35 mouse cellular contexts compared by ENCODE assay signal in genomic region chr11:58782480-58783089, GRCm38 (mm10). TPM values are rescaled to one million over a fixed set of nuclear protein-coding genes. Genes with fewer than 3 reads are reported as not detected.
DNase-seq lines count a peak whose midpoint lies in the region; ATAC-seq lines count a peak whose summit lies in the region.
"Had no signal": no experiment of that assay in that cellular context is flagged by ENCODE, and none has a peak within 500 bp of the region (broad histone marks: within the 10 kb centered on the region; RNA-seq: fewer than 3 reads in every experiment).

Gene Olfr314, plus strand, starts transcription at chr11:58782952.

- H3K27me3 ChIP-seq in intestine, embryonic 14.5 days (replicated peaks; ENCODE audit: control insufficient read depth, insufficient read depth, low read length): no peaks in the 10 kb centered on the region
- H3K27me3 ChIP-seq in intestine, embryonic 16.5 days (replicated peaks; ENCODE audit: control insufficient read depth, insufficient read depth, low read length): no peaks in the 10 kb centered on the region
- H3K27me3 ChIP-seq: CH12.LX; embryonic facial prominence, embryonic 12.5 days; embryonic facial prominence, embryonic 15.5 days; heart, embryonic 15.5 days; hindbrain, embryonic 12.5 days; hindbrain, embryonic 15.5 days; intestine, embryonic 15.5 days had no signal

- no peak within 1 kb of the TSS for H3K27ac ChIP-seq in intestine, embryonic 14.5 days (ENCODE audit: low read depth)
- H3K27ac ChIP-seq in intestine, embryonic 16.5 days (ENCODE audit: low read length): no peak within 1 kb of the TSS
- H3K27ac ChIP-seq: embryonic facial prominence, embryonic 12.5 days; embryonic facial prominence, embryonic 15.5 days; gastrocnemius, adult 2 months; heart, embryonic 10.5 days; heart, embryonic 15.5 days; hindbrain, embryonic 12.5 days; hindbrain, embryonic 15.5 days; intestine, embryonic 15.5 days had no signal

- WGBS in intestine, embryonic 14.5 days: 70% methylated on average over 6 of the region's 6 CpGs
- 71% methylated on average over 6 of the region's 6 CpGs for WGBS in intestine, embryonic 16.5 days

- H3K4me1 ChIP-seq in intestine, embryonic 14.5 days (replicated peaks; ENCODE audit: control insufficient read depth, insufficient read depth, low read length): no peaks in the 10 kb centered on the region
- H3K4me1 ChIP-seq in intestine, embryonic 16.5 days (ENCODE audit: control insufficient read depth, insufficient read depth, low read length): no peaks in the 10 kb centered on the region
- H3K4me1 ChIP-seq: embryonic facial prominence, embryonic 12.5 days; embryonic facial prominence, embryonic 15.5 days; heart, embryonic 10.5 days; hindbrain, embryonic 12.5 days; hindbrain, embryonic 15.5 days; intestine, embryonic 15.5 days had no signal

- intact Hi-C loops in heart, postnatal 25 days (cut with DNase I): no loop called here

- H3K9me3 ChIP-seq in intestine, embryonic 14.5 days (ENCODE audit: control insufficient read depth, low read length): no peaks in the 10 kb centered on the region
- no peaks in the 10 kb centered on the region for H3K9me3 ChIP-seq in intestine, embryonic 16.5 days (ENCODE audit: control insufficient read depth, low read length)
- H3K9me3 ChIP-seq: embryonic facial prominence, embryonic 12.5 days; embryonic facial prominence, embryonic 15.5 days; G1E; heart, embryonic 10.5 days; heart, embryonic 15.5 days; hindbrain, embryonic 12.5 days; hindbrain, embryonic 15.5 days; intestine, embryonic 15.5 days had no signal

- peak; percentile 85 for DNase-seq in heart, adult 11 months
- DNase-seq in heart, postnatal 25 days (ENCODE audit: low spot score): no peak
- DNase-seq in intestine, embryonic 14.5 days (ENCODE audit: low spot score): peak; percentile 13
- peak; percentile 16 for DNase-seq in 416B (ENCODE audit: low read depth)
- peak; percentile 8 for DNase-seq in adipocyte (ENCODE audit: low spot score)
- no peak for DNase-seq in kidney, adult 8-10 months
- DNase-seq: adrenal gland, adult 2 months; adrenal gland, postnatal 14 days; B cell, adult 2 months; cerebellum, adult 11 months; cerebellum, adult 2 months; cerebellum, adult 9-11 months; cerebellum, postnatal 25 days; forebrain, postnatal 0 days; gastrocnemius, adult 2 months; gastrocnemius, postnatal 14 days; heart, adult 18-20 months; heart, postnatal 10 days had no signal

- no peak for ATAC-seq in intestine, embryonic 14.5 days (replicated peaks; ENCODE audit: low FRiP score, low TSS enrichment, low read depth)
- ATAC-seq in intestine, embryonic 16.5 days: no peak
- ATAC-seq: forebrain, embryonic 14.5 days; forebrain, postnatal 0 days; intestine, embryonic 15.5 days had no signal

- H3K4me2 ChIP-seq in intestine, embryonic 14.5 days (ENCODE audit: low read length): no peak within 1 kb of the TSS
- no peak within 1 kb of the TSS for H3K4me2 ChIP-seq in intestine, embryonic 16.5 days (ENCODE audit: low read depth, low read length)
- H3K4me2 ChIP-seq: embryonic facial prominence, embryonic 12.5 days; embryonic facial prominence, embryonic 15.5 days; heart, embryonic 15.5 days; hindbrain, embryonic 12.5 days; hindbrain, embryonic 15.5 days; intestine, embryonic 15.5 days had no signal

- no peak within 1 kb of the TSS for H3K4me3 ChIP-seq in intestine, embryonic 14.5 days (ENCODE audit: low read depth, low read length)
- no peak within 1 kb of the TSS for H3K4me3 ChIP-seq in intestine, embryonic 16.5 days (ENCODE audit: low read length)
- H3K4me3 ChIP-seq: embryonic facial prominence, embryonic 12.5 days; embryonic facial prominence, embryonic 15.5 days; gastrocnemius, adult 2 months; heart, embryonic 10.5 days; heart, embryonic 15.5 days; hindbrain, embryonic 12.5 days; hindbrain, embryonic 15.5 days; intestine, embryonic 15.5 days had no signal

- no peaks in the 10 kb centered on the region for H3K36me3 ChIP-seq in intestine, embryonic 14.5 days (ENCODE audit: control insufficient read depth, insufficient read depth, low read length)
- H3K36me3 ChIP-seq in intestine, embryonic 16.5 days (ENCODE audit: control insufficient read depth, insufficient read depth, low read length): no peaks in the 10 kb centered on the region
- H3K36me3 ChIP-seq: embryonic facial prominence, embryonic 12.5 days; embryonic facial prominence, embryonic 15.5 days; G1E; heart, embryonic 10.5 days; heart, embryonic 15.5 days; hindbrain, embryonic 12.5 days; hindbrain, embryonic 15.5 days; intestine, embryonic 15.5 days had no signal

- no peak within 1 kb of the TSS for H3K9ac ChIP-seq in intestine, embryonic 14.5 days (ENCODE audit: low read length)
- H3K9ac ChIP-seq in intestine, embryonic 16.5 days (ENCODE audit: low read depth, low read length): no peak within 1 kb of the TSS
- H3K9ac ChIP-seq: embryonic facial prominence, embryonic 12.5 days; embryonic facial prominence, embryonic 15.5 days; forebrain, postnatal 0 days; heart, embryonic 15.5 days; hindbrain, embryonic 12.5 days; hindbrain, embryonic 15.5 days; intestine, embryonic 15.5 days had no signal

RNA-seq across cellular contexts. Expression of gene Olfr314, which starts in this region (rescaled TPM):
- not detected for total RNA-seq in heart, postnatal 25 days (2021)
- polyA plus RNA-seq in intestine, embryonic 14.5 days (2014; fragmentation: Nextera tagmentation; extraction: Ambion mirVana): not detected in 2 replicates
- not detected in 2 replicates for polyA plus RNA-seq in intestine, embryonic 16.5 days (2015; fragmentation: Nextera tagmentation; extraction: Ambion mirVana)
- total RNA-seq: adrenal gland, adult 2 months; adrenal gland, postnatal 14 days; adrenal gland, postnatal 4 days; CH12.LX; common myeloid progenitor, adult 5-6 weeks; forebrain, postnatal 0 days; gastrocnemius, adult 2 months; gastrocnemius, postnatal 14 days; gastrocnemius, postnatal 4 days; heart, adult 18-20 months; heart, postnatal 10 days; hematopoietic stem cell, adult 5-6 weeks had no signal
- polyA plus RNA-seq: adrenal gland, adult 2 months; cerebellum, adult 2 months; embryonic facial prominence, embryonic 12.5 days; embryonic facial prominence, embryonic 15.5 days; forebrain, embryonic 11.5 days; forebrain, embryonic 14.5 days; forebrain, postnatal 0 days; frontal cortex, adult 2 months; G1E; heart, embryonic 10.5 days; heart, embryonic 15.5 days; hindbrain, embryonic 12.5 days; hindbrain, embryonic 15.5 days; intestine, embryonic 15.5 days had no signal

Comparison
In these comparisons a context has a peak if more than half of its experiments do, and no peak if none do; other contexts are left out.
1. DNase-seq: peak in heart, adult 11 months (single experiment), 416B (single experiment) and adipocyte (single experiment); none in heart, postnatal 25 days (single experiment) and kidney, adult 8-10 months (0 of 2).
2. Peak in DNase-seq in intestine, embryonic 14.5 days; RNA of the gene not detected or under 1 TPM.